8 mouse cellular contexts compared by ENCODE assay signal in genomic region chr16:97997383-97997731, GRCm38 (mm10). TPM values are rescaled to one million over a fixed set of nuclear protein-coding genes. Genes with fewer than 3 reads are reported as not detected.
DNase-seq lines count a peak whose midpoint lies in the region; ATAC-seq and TF ChIP-seq lines count a peak whose summit lies in the region.
"Not testable (repeated sequence)": the region's sequence is repeated elsewhere in the genome, so short reads cannot be mapped to it uniquely, and the experiment has no call there.

No protein-coding gene starts in this region.

- TF ChIP-seq RAD21 in CH12.LX (IDR thresholded peaks at IDR 0.05; ENCODE audit: low read depth, low read length): not testable (repeated sequence)

- peak overlapping the region; percentile 96 for H3K9ac ChIP-seq in CH12.LX (ENCODE audit: insufficient read depth, low read depth)
- peak overlapping the region; percentile 62 for H3K9ac ChIP-seq in embryonic facial prominence, embryonic 11.5 days (replicated peaks; ENCODE audit: low read length)
- peak overlapping the region; percentile 51 for H3K9ac ChIP-seq in forebrain, embryonic 15.5 days (replicated peaks)
- peak overlapping the region; percentile 50 for H3K9ac ChIP-seq in kidney, embryonic 15.5 days
- H3K9ac ChIP-seq in liver, embryonic 13.5 days: peak overlapping the region; percentile 73
- peak overlapping the region; percentile 57 for H3K9ac ChIP-seq in midbrain, embryonic 12.5 days (replicated peaks)

- ATAC-seq in embryonic facial prominence, embryonic 11.5 days (replicated peaks; ENCODE audit: insufficient number of reproducible peaks, low FRiP score, low TSS enrichment, low read depth): peak; percentile 65; the same call in 1 of the 2 replicates
- ATAC-seq in forebrain, embryonic 15.5 days (replicated peaks): not testable (repeated sequence)
- ATAC-seq in kidney, embryonic 15.5 days (replicated peaks; ENCODE audit: low FRiP score): peak; percentile 72; the same call in 1 of the 2 replicates
- ATAC-seq in liver, embryonic 13.5 days (ENCODE audit: low read depth): peak; percentile 40
- peak; percentile 82; the same call in 1 of the 2 replicates for ATAC-seq in midbrain, embryonic 12.5 days (ENCODE audit: low FRiP score, low read depth)

- not testable (repeated sequence) for TF ChIP-seq POLR2A in CH12.LX (IDR thresholded peaks at IDR 0.05; ENCODE audit: low read depth, low read length); spleen, adult 2 months (IDR thresholded peaks at IDR 0.05; ENCODE audit: low read depth, low read length)

- TF ChIP-seq EP300 in CH12.LX (IDR thresholded peaks at IDR 0.05; ENCODE audit: low read length): not testable (repeated sequence)

- H3K27ac ChIP-seq in CH12.LX (ENCODE audit: insufficient read depth, low read depth): peak overlapping the region; percentile 54; the same call in 1 of the 2 replicates
- H3K27ac ChIP-seq in embryonic facial prominence, embryonic 11.5 days (replicated peaks; ENCODE audit: low read depth, low read length); forebrain, embryonic 15.5 days (replicated peaks): not testable (repeated sequence)
- H3K27ac ChIP-seq in hindbrain, embryonic 10.5 days: peak overlapping the region; percentile 80
- peak overlapping the region; percentile 95 for H3K27ac ChIP-seq in kidney, embryonic 15.5 days
- H3K27ac ChIP-seq in liver, embryonic 13.5 days: peak overlapping the region; percentile 80
- H3K27ac ChIP-seq in midbrain, embryonic 12.5 days (replicated peaks): 0 out of 2 replicates have a peak overlapping the region, but pooled peaks have one; percentile 39
- H3K27ac ChIP-seq in spleen, adult 2 months (ENCODE audit: insufficient read depth, low read length): peak overlapping the region; percentile 69

- not testable (repeated sequence) for H3K27me3 ChIP-seq in CH12.LX (replicated peaks); embryonic facial prominence, embryonic 11.5 days (ENCODE audit: control insufficient read depth, insufficient read depth, low read length); forebrain, embryonic 15.5 days; hindbrain, embryonic 10.5 days (ENCODE audit: insufficient read depth, poor library complexity, severe bottlenecking); kidney, embryonic 15.5 days; liver, embryonic 13.5 days; midbrain, embryonic 12.5 days; spleen, adult 2 months (ENCODE audit: control insufficient read depth, insufficient read depth, low read length)

- not testable (repeated sequence) for TF ChIP-seq CTCF in CH12.LX (conservative IDR thresholded peaks at IDR 0.05 in 1 of 2, IDR thresholded peaks at IDR 0.05 in 1 of 2; ENCODE audit: low read depth in 2 of 2, low read length in 2 of 2); spleen, adult 2 months (IDR thresholded peaks at IDR 0.05; ENCODE audit: extremely low read depth, insufficient read depth, insufficient read length, insufficient replicate concordance)

- H3K4me1 ChIP-seq in CH12.LX (ENCODE audit: control insufficient read depth in 1 of 2, insufficient read depth in 2 of 2): peaks cover 8 to 22% of the 10 kb centered on the region in 2 experiments
- H3K4me1 ChIP-seq in embryonic facial prominence, embryonic 11.5 days (ENCODE audit: control insufficient read depth, insufficient read depth, low read length): not testable (repeated sequence)
- peaks cover 15% of the 10 kb centered on the region for H3K4me1 ChIP-seq in forebrain, embryonic 15.5 days
- H3K4me1 ChIP-seq in hindbrain, embryonic 10.5 days (replicated peaks): peaks cover 14% of the 10 kb centered on the region; the same call in 1 of the 2 replicates
- peaks cover 16% of the 10 kb centered on the region for H3K4me1 ChIP-seq in kidney, embryonic 15.5 days
- peaks cover 30% of the 10 kb centered on the region for H3K4me1 ChIP-seq in liver, embryonic 13.5 days (replicated peaks)
- peaks cover 14% of the 10 kb centered on the region for H3K4me1 ChIP-seq in midbrain, embryonic 12.5 days
- H3K4me1 ChIP-seq in spleen, adult 2 months (ENCODE audit: control insufficient read depth, insufficient read depth, insufficient read length): peaks cover 15% of the 10 kb centered on the region

- 1% methylated on average over 8 of the region's 8 CpGs for WGBS in embryonic facial prominence, embryonic 11.5 days
- 0% methylated on average over 8 of the region's 8 CpGs for whole genome bisulfite sequencing in forebrain, embryonic 15.5 days
- under 1% methylated on average over 8 of the region's 8 CpGs for WGBS in hindbrain, embryonic 10.5 days
- WGBS in kidney, embryonic 15.5 days: under 1% methylated on average over 8 of the region's 8 CpGs
- WGBS in liver, embryonic 13.5 days (ENCODE audit: insufficient replicate concordance): 0% methylated on average over 8 of the region's 8 CpGs
- WGBS in midbrain, embryonic 12.5 days: under 1% methylated on average over 8 of the region's 8 CpGs
- WGBS in spleen, adult 2 months: under 1% methylated on average over 8 of the region's 8 CpGs

- DNase-seq in CH12.LX (ENCODE audit: extremely low read depth): peak; percentile 16
- DNase-seq in embryonic facial prominence, embryonic 11.5 days (ENCODE audit: low spot score); hindbrain, embryonic 10.5 days (ENCODE audit: low spot score); liver, embryonic 13.5 days; spleen, adult 2 months (ENCODE audit: low read depth in 1 of 2, low spot score in 2 of 2): not testable (repeated sequence)

- H3K4me2 ChIP-seq in CH12.LX (ENCODE audit: insufficient read depth, low read depth, poor library complexity, severe bottlenecking): peak overlapping the region; percentile 98; the same call in 1 of the 2 replicates
- H3K4me2 ChIP-seq in embryonic facial prominence, embryonic 11.5 days (ENCODE audit: low read depth, low read length): peak overlapping the region; percentile 29; the same call in 1 of the 2 replicates
- H3K4me2 ChIP-seq in forebrain, embryonic 15.5 days (replicated peaks): peak overlapping the region; percentile 80
- H3K4me2 ChIP-seq in kidney, embryonic 15.5 days: peak overlapping the region; percentile 71
- H3K4me2 ChIP-seq in liver, embryonic 13.5 days: peak overlapping the region; percentile 78
- H3K4me2 ChIP-seq in midbrain, embryonic 12.5 days (replicated peaks): peak overlapping the region; percentile 72

- dilution Hi-C loops in CH12.LX (cut with MboI; ENCODE audit: extremely low pct_ligation_motif_present, extremely low pct_unique_long_range_greater_than_20kb, low sequenced_read_pairs): not testable (repeated sequence)

- in situ Hi-C loops in CH12.LX (cut with MboI; ENCODE audit: low pct_ligation_motif_present, low pct_unique_long_range_greater_than_20kb, low sequenced_read_pairs): loop anchor here (5.0 kb wide), 1 partner anchor 85 kb away; the partner anchor contains the start of gene A630089N07Rik

- peaks cover 27% of the 10 kb centered on the region for H3K9me3 ChIP-seq in CH12.LX (replicated peaks; ENCODE audit: low read length)
- H3K9me3 ChIP-seq in embryonic facial prominence, embryonic 11.5 days (replicated peaks; ENCODE audit: control insufficient read depth, low read length); forebrain, embryonic 15.5 days; liver, embryonic 13.5 days (replicated peaks): not testable (repeated sequence)
- H3K9me3 ChIP-seq in hindbrain, embryonic 10.5 days: peaks cover 33% of the 10 kb centered on the region
- H3K9me3 ChIP-seq in kidney, embryonic 15.5 days (replicated peaks): peaks cover 15% of the 10 kb centered on the region
- H3K9me3 ChIP-seq in midbrain, embryonic 12.5 days: peaks cover 12% of the 10 kb centered on the region

- H3K4me3 ChIP-seq in CH12.LX (replicated peaks in 1 of 3; ENCODE audit: low read depth in 2 of 3, low read length in 2 of 3, poor library complexity in 1 of 3): peak overlapping the region; percentile 60 to 93 (median 66)
- H3K4me3 ChIP-seq in embryonic facial prominence, embryonic 11.5 days (ENCODE audit: low read depth, low read length): peak overlapping the region; percentile 55
- peak overlapping the region; percentile 55 for H3K4me3 ChIP-seq in forebrain, embryonic 15.5 days
- peak overlapping the region; percentile 65 for H3K4me3 ChIP-seq in hindbrain, embryonic 10.5 days
- H3K4me3 ChIP-seq in kidney, embryonic 15.5 days (replicated peaks): peak overlapping the region; percentile 60
- peak overlapping the region; percentile 73 for H3K4me3 ChIP-seq in liver, embryonic 13.5 days (replicated peaks)
- peak overlapping the region; percentile 64 for H3K4me3 ChIP-seq in midbrain, embryonic 12.5 days
- H3K4me3 ChIP-seq in spleen, adult 2 months (ENCODE audit: extremely low read depth, insufficient read depth, insufficient read length): peak overlapping the region; percentile 87

- peaks cover 15 to 32% of the 10 kb centered on the region in 2 experiments for H3K36me3 ChIP-seq in CH12.LX (replicated peaks in 1 of 2; ENCODE audit: control insufficient read depth in 1 of 2, insufficient read depth in 1 of 2, low read length in 1 of 2)
- H3K36me3 ChIP-seq in embryonic facial prominence, embryonic 11.5 days (replicated peaks; ENCODE audit: control insufficient read depth, insufficient read depth, low read depth, low read length); forebrain, embryonic 15.5 days; midbrain, embryonic 12.5 days; spleen, adult 2 months (ENCODE audit: control insufficient read depth, insufficient read depth, low read length): not testable (repeated sequence)
- peaks cover 35% of the 10 kb centered on the region for H3K36me3 ChIP-seq in hindbrain, embryonic 10.5 days
- peaks cover 15% of the 10 kb centered on the region; the same call in 1 of the 2 replicates for H3K36me3 ChIP-seq in kidney, embryonic 15.5 days
- peaks cover 28% of the 10 kb centered on the region for H3K36me3 ChIP-seq in liver, embryonic 13.5 days

- peaks cover 41% of the 10 kb centered on the region for H3K79me2 ChIP-seq in CH12.LX (replicated peaks; ENCODE audit: control insufficient read depth, extremely low read depth, insufficient read depth, poor library complexity, severe bottlenecking)

RNA-seq across cellular contexts. Expression of gene B230307C23Rik, which starts 0.2 kb away (rescaled TPM):
- total RNA-seq in CH12.LX (2012; rRNA removed) (50.8 and 60.9 TPM in 2 replicates), CH12.LX (2014; rRNA removed) (53.3 and 58.9 TPM in 2 replicates)
- polyA plus RNA-seq in CH12.LX (2012; ENCODE audit: insufficient read length, low read depth): 48.7 and 50.7 TPM in 2 replicates
- 23.4 and 29.2 TPM in 2 replicates for polyA plus RNA-seq in embryonic facial prominence, embryonic 11.5 days (2014; fragmentation: Nextera tagmentation; extraction: Ambion mirVana)
- 30.3 and 30.4 TPM in 2 replicates for polyA plus RNA-seq in forebrain, embryonic 15.5 days (2015; fragmentation: Nextera tagmentation; extraction: Ambion mirVana)
- polyA plus RNA-seq in hindbrain, embryonic 10.5 days (2016; fragmentation: Nextera tagmentation; extraction: Ambion mirVana): 16.6 and 18.9 TPM in 2 replicates
- polyA plus RNA-seq in kidney, embryonic 15.5 days (2015; fragmentation: Nextera tagmentation; extraction: Ambion mirVana): 23.5 and 27.0 TPM in 2 replicates
- 13.9 and 17.0 TPM in 2 replicates for polyA plus RNA-seq in liver, embryonic 13.5 days (2015; fragmentation: Nextera tagmentation; extraction: Ambion mirVana)
- polyA plus RNA-seq in midbrain, embryonic 12.5 days (2016; fragmentation: Nextera tagmentation; extraction: Ambion mirVana): 16.4 and 17.9 TPM in 2 replicates
- 3.7 and 5.1 TPM in 2 replicates for polyA plus RNA-seq in spleen, adult 2 months (2012; rRNA removed)

RNA-seq across cellular contexts. Expression of gene Zbtb21, which starts 34.9 kb away (rescaled TPM):
- total RNA-seq in CH12.LX (2012; rRNA removed) (18.3 and 24.8 TPM in 2 replicates), CH12.LX (2014; rRNA removed) (8.9 and 9.9 TPM in 2 replicates)
- polyA plus RNA-seq in CH12.LX (2012; ENCODE audit: insufficient read length, low read depth): 13.2 and 15.3 TPM in 2 replicates
- 13.5 and 14.2 TPM in 2 replicates for polyA plus RNA-seq in embryonic facial prominence, embryonic 11.5 days (2014; fragmentation: Nextera tagmentation; extraction: Ambion mirVana)
- 11.0 and 11.9 TPM in 2 replicates for polyA plus RNA-seq in forebrain, embryonic 15.5 days (2015; fragmentation: Nextera tagmentation; extraction: Ambion mirVana)
- 13.1 and 14.0 TPM in 2 replicates for polyA plus RNA-seq in hindbrain, embryonic 10.5 days (2016; fragmentation: Nextera tagmentation; extraction: Ambion mirVana)
- 13.1 and 14.1 TPM in 2 replicates for polyA plus RNA-seq in kidney, embryonic 15.5 days (2015; fragmentation: Nextera tagmentation; extraction: Ambion mirVana)
- 3.3 TPM in 2 replicates for polyA plus RNA-seq in liver, embryonic 13.5 days (2015; fragmentation: Nextera tagmentation; extraction: Ambion mirVana)
- polyA plus RNA-seq in midbrain, embryonic 12.5 days (2016; fragmentation: Nextera tagmentation; extraction: Ambion mirVana): 14.7 and 15.9 TPM in 2 replicates
- polyA plus RNA-seq in spleen, adult 2 months (2012; rRNA removed): 10.0 and 11.1 TPM in 2 replicates

RNA-seq across cellular contexts. Expression of gene C2cd2, which starts 35.0 kb away (rescaled TPM):
- total RNA-seq in CH12.LX (2012; rRNA removed): 7.7 and 8.5 TPM in 2 replicates
- 11.2 and 11.3 TPM in 2 replicates for total RNA-seq in CH12.LX (2014; rRNA removed)
- polyA plus RNA-seq in CH12.LX (2012; ENCODE audit: insufficient read length, low read depth): 14.5 and 19.7 TPM in 2 replicates
- 15.3 and 17.9 TPM in 2 replicates for polyA plus RNA-seq in embryonic facial prominence, embryonic 11.5 days (2014; fragmentation: Nextera tagmentation; extraction: Ambion mirVana)
- polyA plus RNA-seq in forebrain, embryonic 15.5 days (2015; fragmentation: Nextera tagmentation; extraction: Ambion mirVana): 11.7 and 14.2 TPM in 2 replicates
- 13.6 and 17.0 TPM in 2 replicates for polyA plus RNA-seq in hindbrain, embryonic 10.5 days (2016; fragmentation: Nextera tagmentation; extraction: Ambion mirVana)
- 19.5 TPM in 2 replicates for polyA plus RNA-seq in kidney, embryonic 15.5 days (2015; fragmentation: Nextera tagmentation; extraction: Ambion mirVana)
- 5.0 and 5.6 TPM in 2 replicates for polyA plus RNA-seq in liver, embryonic 13.5 days (2015; fragmentation: Nextera tagmentation; extraction: Ambion mirVana)
- 15.6 and 15.9 TPM in 2 replicates for polyA plus RNA-seq in midbrain, embryonic 12.5 days (2016; fragmentation: Nextera tagmentation; extraction: Ambion mirVana)
- 10.4 and 21.3 TPM in 2 replicates for polyA plus RNA-seq in spleen, adult 2 months (2012; rRNA removed)

Comparison
In these comparisons a context has a peak if more than half of its experiments do, and no peak if none do; other contexts are left out.
1. H3K4me2 ChIP-seq: peak in every context shown above with its lines; median percentile 98 in CH12.LX; 80 in forebrain, embryonic 15.5 days; 78 in liver, embryonic 13.5 days; 72 in midbrain, embryonic 12.5 days; 71 in kidney, embryonic 15.5 days; 29 in embryonic facial prominence, embryonic 11.5 days.